Mouse (Mus musculus): Measurements from ENCODE around the gene 1700086D15Rik.

GRCm38 (mm10) chr11:65107734-65108171 lies 51.9 kb downstream of the 1700086D15Rik start:
- TF ChIP-seq CTCF (IDR thresholded peaks at IDR 0.05; ENCODE audit: low read depth) (peak; percentile 31), EP300 (optimal IDR thresholded peaks at IDR 0.05) (no peak)
